Mouse (Mus musculus): ENCODE data around the gene Ddx5. TPM values are rescaled to one million over a fixed set of nuclear protein-coding genes. Genes with fewer than 3 reads are reported as not detected.
"Not testable (repeated sequence)": the region's sequence is repeated elsewhere in the genome, so short reads cannot be mapped to it uniquely, and the experiment has no call there.

Ddx5 gene
- polyA plus RNA-seq, 1 experiment from 2014 or later, result 378 TPM

DNA sequence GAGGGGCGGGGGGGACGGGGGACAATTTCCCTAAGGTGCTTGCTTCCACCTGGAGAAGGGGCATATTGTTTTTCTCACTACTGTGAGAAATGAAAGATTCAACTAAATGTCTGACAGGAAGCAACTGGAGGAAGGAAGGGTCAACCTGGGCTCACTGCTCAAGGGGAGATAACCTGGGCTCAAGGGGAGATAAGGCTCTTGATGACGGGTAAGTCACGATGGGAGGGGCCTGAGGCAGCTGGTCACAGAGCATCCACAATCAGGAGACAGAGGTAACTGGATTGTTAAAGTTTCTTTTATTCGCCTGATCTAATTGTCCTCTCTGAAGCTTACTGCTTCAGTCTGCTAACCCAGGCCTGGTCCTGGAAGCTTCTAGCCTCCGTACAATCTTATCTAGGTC, 35.7 kb downstream of the Ddx5 start:
- H3K27ac ChIP-seq, result no peak overlapping the region
- 75% methylated on average over 6 of the region's 6 CpGs for whole genome bisulfite sequencing
- H3K4me3 ChIP-seq, result no peak overlapping the region
- H3K27me3 ChIP-seq, result no peaks in the 10 kb centered on the region
- no peak for ATAC-seq (ENCODE audit: borderline replicate concordance, extremely low read depth, low FRiP score, low TSS enrichment)
- H3K4me2 ChIP-seq, result no peak overlapping the region
- H3K36me3 ChIP-seq, result no peaks in the 10 kb centered on the region
- H3K9ac ChIP-seq, result no peak overlapping the region
- H3K4me1 ChIP-seq, result no peaks in the 10 kb centered on the region
- no peaks in the 10 kb centered on the region for H3K9me3 ChIP-seq

DNA sequence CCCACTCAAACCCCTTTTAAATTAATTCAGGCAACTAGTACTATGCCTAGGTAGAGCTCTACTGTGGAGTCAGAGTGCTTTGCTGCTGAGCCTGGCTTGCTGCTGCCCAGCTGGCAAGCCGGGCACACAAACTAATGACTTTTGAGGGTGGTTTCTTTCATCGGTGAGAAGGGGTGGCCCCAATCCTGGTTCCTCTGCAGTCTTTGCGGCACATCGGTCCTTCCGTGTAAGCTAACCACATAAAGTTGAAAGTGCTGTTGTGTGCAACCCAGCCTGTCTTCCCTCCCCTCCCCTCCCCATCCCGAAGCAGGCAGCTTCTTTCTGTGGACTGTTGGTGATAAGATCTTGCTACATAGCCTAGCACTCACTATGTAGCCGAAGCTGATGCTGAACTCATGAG, 36.9 kb downstream of the Ddx5 start:
- H3K27ac ChIP-seq, result no peak overlapping the region
- no peaks in the 10 kb centered on the region for H3K36me3 ChIP-seq
- no peak overlapping the region for H3K4me3 ChIP-seq
- H3K9me3 ChIP-seq, result no peaks in the 10 kb centered on the region
- H3K9ac ChIP-seq, result no peak overlapping the region
- H3K4me2 ChIP-seq, result no peak overlapping the region
- no peak for ATAC-seq (ENCODE audit: borderline replicate concordance, extremely low read depth, low FRiP score, low TSS enrichment)
- WGBS, result 63% methylated on average over 7 of the region's 7 CpGs
- H3K27me3 ChIP-seq, result no peaks in the 10 kb centered on the region
- H3K4me1 ChIP-seq, result no peaks in the 10 kb centered on the region

DNA sequence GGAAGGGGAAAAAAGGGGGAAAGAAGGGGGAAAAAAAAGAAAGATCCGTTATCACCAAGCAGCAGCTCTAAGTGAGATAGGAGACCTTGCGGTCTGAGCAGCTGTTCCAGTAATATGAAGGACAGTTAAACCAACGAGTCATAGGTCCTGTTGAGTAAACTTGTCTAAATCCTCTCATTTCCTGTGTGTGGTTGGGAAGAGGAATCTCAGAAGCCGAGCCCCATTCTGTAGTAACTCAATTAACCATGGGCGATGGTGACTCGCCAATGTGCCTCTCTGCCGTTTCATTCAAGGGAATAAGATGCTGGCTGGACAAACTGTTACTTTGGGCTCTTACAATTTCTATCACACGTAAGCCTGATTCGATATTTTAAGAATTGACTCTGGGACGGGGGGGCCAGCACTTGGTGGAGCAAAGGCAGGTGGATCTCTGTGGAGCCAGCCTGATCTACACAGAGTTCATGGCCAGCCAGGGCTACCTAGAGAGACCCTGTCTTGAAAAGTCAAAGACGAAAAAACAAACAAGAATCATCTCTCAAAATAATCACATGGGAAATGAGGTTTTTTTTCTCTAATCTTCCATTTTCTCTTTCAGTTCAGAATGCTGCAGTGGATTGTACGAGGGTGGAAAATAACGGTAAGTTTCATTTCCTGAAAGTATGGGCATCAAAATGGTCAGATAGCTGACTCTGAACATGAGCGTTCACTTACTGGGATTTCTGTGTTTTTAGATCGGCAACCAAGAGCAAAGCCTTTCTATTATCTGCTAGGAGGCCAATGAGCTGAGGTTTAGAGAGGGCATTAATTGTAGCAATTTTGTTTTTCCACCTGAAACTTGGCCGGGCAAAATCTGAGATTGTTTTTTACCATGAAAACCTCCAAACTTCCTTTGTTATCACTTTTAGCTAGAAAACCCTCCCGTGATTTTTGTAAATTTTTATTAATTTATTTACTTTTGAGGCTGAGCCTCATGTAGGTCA, 37.7 kb downstream of the Ddx5 start, which contains the start of gene Milr1:
TSS of gene Milr1 (plus strand) at position 188 of the 980 bp plus-strand sequence.
- ATAC-seq (ENCODE audit: borderline replicate concordance, extremely low read depth, low FRiP score, low TSS enrichment), result no peak
- no peak within 1 kb of the TSS for H3K4me3 ChIP-seq

DNA sequence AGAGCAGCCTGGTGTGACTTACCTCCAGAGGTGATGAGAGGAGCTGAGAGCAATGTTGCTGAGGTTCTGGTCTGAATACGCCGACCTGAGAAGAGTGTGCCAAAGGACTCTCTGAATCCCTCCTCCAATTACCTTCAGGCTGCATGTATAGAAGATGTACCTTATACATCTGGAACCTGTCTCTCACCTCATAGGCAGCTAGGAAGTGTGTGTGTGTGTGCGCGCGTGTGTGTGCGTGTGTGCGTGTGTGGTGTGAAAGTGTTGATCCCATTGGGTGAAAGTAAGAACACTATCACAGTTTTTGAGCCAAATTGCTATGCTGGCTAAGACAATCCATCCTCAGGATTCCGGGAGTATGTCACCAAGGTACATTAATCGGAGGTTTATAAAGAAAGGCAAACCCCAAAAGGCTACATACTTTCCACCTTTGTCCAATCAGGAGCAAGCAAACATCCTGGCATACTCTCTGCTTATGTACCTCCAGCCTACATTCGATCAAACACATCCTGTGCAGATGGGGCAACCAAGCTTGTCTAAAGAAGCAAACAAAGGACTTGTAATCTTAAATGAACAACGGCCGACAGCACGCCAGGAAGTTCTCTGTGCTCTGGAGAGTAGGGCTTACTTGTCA, 38.7 kb downstream of the Ddx5 start, which contains the start of gene Pecam1:
TSS of gene Pecam1 (minus strand) at position 508 of the 631 bp plus-strand sequence.
- no peaks in the 10 kb centered on the region for H3K4me1 ChIP-seq
- ATAC-seq (ENCODE audit: borderline replicate concordance, extremely low read depth, low FRiP score, low TSS enrichment), result no peak
- no peak within 1 kb of the TSS for H3K9ac ChIP-seq
- no peak within 1 kb of the TSS for H3K4me2 ChIP-seq
- no peaks in the 10 kb centered on the region for H3K27me3 ChIP-seq
- 63% methylated on average over 13 of the region's 13 CpGs for WGBS
- H3K27ac ChIP-seq, result no peak within 1 kb of the TSS
- H3K36me3 ChIP-seq, result no peaks in the 10 kb centered on the region
- H3K4me3 ChIP-seq, result no peak within 1 kb of the TSS
- H3K9me3 ChIP-seq, result no peaks in the 10 kb centered on the region

More for the DNA sequence above, 37.7 kb downstream of the Ddx5 start, which contains the start of gene Milr1:
- H3K4me1 ChIP-seq, result no peaks in the 10 kb centered on the region
- no peaks in the 10 kb centered on the region for H3K36me3 ChIP-seq
- H3K4me2 ChIP-seq, result no peak within 1 kb of the TSS
- H3K27me3 ChIP-seq, result no peaks in the 10 kb centered on the region
- H3K27ac ChIP-seq, result no peak within 1 kb of the TSS
- no peak within 1 kb of the TSS for H3K9ac ChIP-seq
- 70% methylated on average over 17 of the region's 17 CpGs for WGBS
- H3K9me3 ChIP-seq, result no peaks in the 10 kb centered on the region

DNA sequence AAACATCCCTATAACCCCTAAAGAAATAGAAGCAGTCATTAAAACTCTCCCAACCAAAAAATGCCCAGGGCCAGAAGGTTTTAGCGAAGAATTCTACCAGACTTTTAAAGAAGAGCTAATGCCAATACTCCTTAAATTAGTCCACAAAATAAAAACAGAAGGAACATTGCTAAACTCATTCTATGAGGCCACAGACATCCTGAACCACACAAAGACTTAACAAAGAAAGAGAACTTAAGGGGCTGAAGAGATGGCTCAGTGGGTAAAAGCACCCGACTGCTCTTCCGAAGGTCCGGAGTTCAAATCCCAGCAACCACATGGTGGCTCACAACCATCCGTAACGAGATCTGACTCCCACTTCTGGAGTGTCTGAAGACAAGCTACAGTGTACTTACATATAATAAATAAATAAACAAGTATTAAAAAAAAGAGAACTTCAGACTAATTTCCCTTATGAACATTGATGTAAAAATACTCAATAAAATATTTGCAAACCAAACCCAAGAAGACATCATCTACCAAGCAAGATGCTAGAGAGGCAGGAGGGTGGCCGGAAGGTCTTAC, 39.3 kb downstream of the Ddx5 start:
- whole genome bisulfite sequencing, result 92% methylated on average over 7 of the region's 7 CpGs
- H3K9me3 ChIP-seq; H3K4me3 ChIP-seq; ATAC-seq (ENCODE audit: borderline replicate concordance, extremely low read depth, low FRiP score, low TSS enrichment); H3K4me1 ChIP-seq; H3K36me3 ChIP-seq; H3K4me2 ChIP-seq; H3K27me3 ChIP-seq; H3K27ac ChIP-seq; H3K9ac ChIP-seq: not testable (repeated sequence)

DNA sequence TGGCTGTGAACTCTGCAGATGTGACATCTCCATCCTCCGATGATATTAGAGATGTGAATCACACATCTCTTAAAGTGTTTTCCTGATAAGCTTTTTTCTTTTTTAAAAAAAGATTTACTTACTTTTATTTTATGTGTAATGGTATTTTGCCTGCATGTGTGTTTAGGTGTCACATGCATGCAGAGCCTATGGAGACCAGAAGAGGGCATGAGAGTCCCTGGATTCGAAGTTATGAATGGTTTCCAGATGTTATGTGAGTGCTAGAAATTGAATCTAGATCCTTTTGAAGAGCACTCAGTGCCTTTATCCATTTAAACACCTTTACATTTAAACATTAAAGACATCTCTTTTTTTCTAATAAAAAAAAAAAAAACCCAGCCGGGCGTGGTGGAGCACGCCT, 44.0 kb downstream of the Ddx5 start:
- no peak for ATAC-seq (ENCODE audit: borderline replicate concordance, extremely low read depth, low FRiP score, low TSS enrichment)
- no peak overlapping the region for H3K4me2 ChIP-seq
- H3K9ac ChIP-seq, result no peak overlapping the region
- H3K36me3 ChIP-seq, result no peaks in the 10 kb centered on the region
- H3K4me3 ChIP-seq, result no peak overlapping the region
- WGBS, result 88% methylated on average over 5 of the region's 5 CpGs
- H3K27ac ChIP-seq, result no peak overlapping the region
- no peaks in the 10 kb centered on the region for H3K9me3 ChIP-seq
- no peaks in the 10 kb centered on the region for H3K27me3 ChIP-seq
- no peaks in the 10 kb centered on the region for H3K4me1 ChIP-seq

DNA sequence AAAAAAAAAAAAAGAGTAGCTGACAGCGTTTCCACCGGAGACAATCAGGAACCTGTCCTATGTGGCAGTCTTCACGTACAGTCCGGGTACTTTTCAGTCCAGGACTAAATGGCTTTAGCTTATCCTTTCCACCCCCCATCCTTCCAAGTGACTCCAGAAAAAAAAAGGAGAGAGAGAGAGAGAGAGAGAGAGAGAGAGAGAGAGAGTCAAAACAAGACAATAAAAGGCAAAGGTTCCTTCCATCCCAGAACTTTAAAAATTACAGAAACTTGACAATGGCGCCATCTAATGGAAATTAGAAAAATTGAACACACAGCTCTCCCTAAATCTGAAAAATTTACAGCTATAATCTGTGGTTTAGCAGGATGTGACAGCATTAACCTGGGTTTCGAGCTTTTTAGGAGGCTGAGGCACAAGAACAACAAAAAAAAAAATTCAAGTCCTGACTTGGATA, 46.6 kb downstream of the Ddx5 start:
- Histone ChIP-seq H3K27me3 (no peaks in the 10 kb centered on the region), H3K36me3 (no peaks in the 10 kb centered on the region), H3K4me1 (peaks cover 7% of the 10 kb centered on the region; the same call in 1 of the 2 replicates), H3K9me3 (no peaks in the 10 kb centered on the region), H3K27ac (no peak overlapping the region), H3K9ac (no peak overlapping the region), H3K4me2 (no peak overlapping the region), H3K4me3 (no peak overlapping the region)
- no peak for ATAC-seq (ENCODE audit: borderline replicate concordance, extremely low read depth, low FRiP score, low TSS enrichment)
- WGBS, result 40% methylated on average over 6 of the region's 6 CpGs

DNA sequence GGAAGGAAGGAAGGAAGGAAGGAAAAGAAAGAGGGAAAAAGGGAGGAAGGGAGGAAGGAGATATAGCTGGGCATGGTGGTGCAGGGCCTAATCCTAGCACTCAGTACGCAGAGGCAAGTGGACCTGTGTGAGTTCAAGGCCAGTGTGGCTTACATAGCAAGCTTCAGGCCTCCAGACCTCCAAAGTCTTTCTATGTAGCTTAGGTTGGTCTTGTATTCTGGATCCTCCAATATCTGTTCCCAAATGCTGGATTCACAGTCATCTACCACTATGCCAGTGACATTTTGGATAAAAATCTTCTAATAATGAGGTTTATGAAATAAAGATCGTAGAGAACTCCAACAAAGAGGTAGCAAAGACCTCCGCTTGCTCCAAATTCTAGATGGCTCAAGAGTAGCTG, 47.2 kb downstream of the Ddx5 start:
- 88% methylated on average over 3 of the region's 3 CpGs for WGBS
- no peak overlapping the region for H3K4me2 ChIP-seq

DNA sequence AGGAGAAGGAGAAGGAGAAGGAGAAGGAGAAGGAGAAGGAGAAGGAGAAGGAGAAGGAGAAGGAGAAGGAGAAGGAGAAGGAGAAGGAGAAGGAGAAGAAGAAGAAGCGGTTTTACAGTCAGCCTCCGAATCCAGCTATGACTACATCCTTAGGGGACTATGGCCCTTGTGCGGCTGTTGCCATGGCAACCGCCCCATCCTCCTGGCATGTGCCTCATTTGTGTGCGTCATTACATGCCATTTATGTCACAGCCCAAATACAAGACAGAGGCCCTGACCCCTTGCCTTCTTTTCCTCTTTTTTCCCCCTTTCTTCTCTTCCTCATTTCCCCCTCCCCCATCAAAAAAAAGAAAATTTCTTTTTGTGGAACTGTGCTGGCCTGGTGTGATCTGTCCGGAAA, 47.8 kb downstream of the Ddx5 start:
- H3K9ac ChIP-seq, result no peak overlapping the region
- ATAC-seq (ENCODE audit: borderline replicate concordance, extremely low read depth, low FRiP score, low TSS enrichment), result no peak
- no peaks in the 10 kb centered on the region for H3K36me3 ChIP-seq
- H3K4me1 ChIP-seq, result peaks cover 8% of the 10 kb centered on the region; the same call in 1 of the 2 replicates
- WGBS, result 66% methylated on average over 6 of the region's 6 CpGs
- H3K9me3 ChIP-seq, result no peaks in the 10 kb centered on the region
- H3K27me3 ChIP-seq, result no peaks in the 10 kb centered on the region
- H3K27ac ChIP-seq, result no peak overlapping the region
- no peak overlapping the region for H3K4me2 ChIP-seq
- H3K4me3 ChIP-seq, result no peak overlapping the region

More for the DNA sequence above, 47.2 kb downstream of the Ddx5 start:
- ATAC-seq (ENCODE audit: borderline replicate concordance, extremely low read depth, low FRiP score, low TSS enrichment), result no peak
- Histone ChIP-seq H3K4me3 (no peak overlapping the region), H3K27me3 (no peaks in the 10 kb centered on the region), H3K9me3 (no peaks in the 10 kb centered on the region), H3K27ac (no peak overlapping the region), H3K36me3 (no peaks in the 10 kb centered on the region), H3K4me1 (peaks cover 8% of the 10 kb centered on the region; the same call in 1 of the 2 replicates), H3K9ac (no peak overlapping the region)

DNA sequence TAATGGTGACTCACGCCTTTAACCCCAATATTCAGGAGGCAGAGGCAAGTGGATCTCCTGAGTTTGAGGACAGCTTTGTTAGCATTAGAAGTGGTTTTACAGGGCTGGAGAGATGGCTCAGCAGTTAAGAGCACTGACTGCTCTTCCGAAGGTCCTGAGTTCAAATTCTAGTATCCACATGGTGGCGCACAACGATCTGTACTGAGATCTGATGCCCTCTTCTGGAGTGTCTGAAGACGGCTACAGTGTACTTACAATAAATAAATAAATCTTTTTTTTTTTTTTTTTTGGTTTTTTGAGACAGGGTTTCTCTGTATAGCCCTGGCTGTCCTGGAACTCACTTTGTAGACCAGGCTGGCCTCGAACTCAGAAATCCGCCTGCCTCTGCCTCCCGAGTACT, 48.3 kb downstream of the Ddx5 start:
- H3K4me2 ChIP-seq; H3K9ac ChIP-seq; H3K27ac ChIP-seq; H3K4me1 ChIP-seq; H3K4me3 ChIP-seq; H3K27me3 ChIP-seq; H3K36me3 ChIP-seq; H3K9me3 ChIP-seq; ATAC-seq (ENCODE audit: borderline replicate concordance, extremely low read depth, low FRiP score, low TSS enrichment): not testable (repeated sequence)
- 85% methylated on average over 8 of the region's 8 CpGs for WGBS

DNA sequence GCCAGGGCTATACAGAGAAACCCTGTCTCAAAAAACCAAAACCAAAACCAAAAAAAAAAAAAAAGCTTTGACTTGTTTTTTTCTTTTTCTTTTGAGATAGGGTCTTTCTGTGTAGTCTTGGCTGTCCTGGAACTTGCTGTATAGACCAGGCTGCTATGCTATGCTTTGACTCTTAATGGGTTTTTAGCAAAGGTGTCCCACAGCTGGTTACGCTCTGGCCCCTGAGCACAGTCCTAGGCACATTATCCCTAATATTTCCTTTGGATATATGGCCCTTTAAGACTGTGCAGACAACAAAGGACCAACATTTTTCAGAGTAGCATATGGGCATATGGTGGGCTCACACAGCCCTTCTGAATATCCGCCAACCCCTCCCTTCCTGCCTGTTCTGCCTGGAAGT, 49.9 kb downstream of the Ddx5 start:
- Histone ChIP-seq H3K4me3 (no peak overlapping the region), H3K9ac (no peak overlapping the region), H3K4me2 (no peak overlapping the region), H3K9me3 (no peaks in the 10 kb centered on the region), H3K27ac (no peak overlapping the region), H3K4me1 (peaks cover 8% of the 10 kb centered on the region; the same call in 1 of the 2 replicates), H3K36me3 (no peaks in the 10 kb centered on the region), H3K27me3 (no peaks in the 10 kb centered on the region)
- no peak for ATAC-seq (ENCODE audit: borderline replicate concordance, extremely low read depth, low FRiP score, low TSS enrichment)
- WGBS, result 90% methylated on average over 2 of the region's 2 CpGs
